Mouse (Mus musculus) liver (tissue): ENCODE results near the gene Fggy.

ENCODE experiments used
- DNase-seq: peaks from one replicate; pipeline ENCODE4 v3.0.0-alpha.2; 2020; ENCODE audit warnings: mixed read lengths

Fggy gene

DNA sequence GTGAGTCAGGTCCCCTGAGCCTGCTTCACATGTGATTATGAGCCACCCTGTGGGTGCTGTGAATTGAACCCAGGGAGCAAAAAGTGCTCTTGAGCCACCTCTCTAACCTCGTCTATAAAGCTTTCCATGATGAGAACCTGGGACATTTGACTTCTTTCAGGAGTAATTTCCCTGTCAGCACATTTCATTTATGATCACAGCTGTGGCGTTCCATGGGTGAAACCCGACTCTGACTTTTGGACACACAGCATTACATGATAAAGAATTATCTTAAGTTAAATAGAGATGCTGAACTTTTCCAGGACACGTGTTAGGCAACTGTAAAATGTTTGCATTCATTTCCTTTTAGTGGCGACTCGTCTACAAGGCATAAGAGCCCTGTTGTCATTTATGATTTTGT lies 39.9 kb downstream of the Fggy start:
- DNase-seq = no peak

DNA sequence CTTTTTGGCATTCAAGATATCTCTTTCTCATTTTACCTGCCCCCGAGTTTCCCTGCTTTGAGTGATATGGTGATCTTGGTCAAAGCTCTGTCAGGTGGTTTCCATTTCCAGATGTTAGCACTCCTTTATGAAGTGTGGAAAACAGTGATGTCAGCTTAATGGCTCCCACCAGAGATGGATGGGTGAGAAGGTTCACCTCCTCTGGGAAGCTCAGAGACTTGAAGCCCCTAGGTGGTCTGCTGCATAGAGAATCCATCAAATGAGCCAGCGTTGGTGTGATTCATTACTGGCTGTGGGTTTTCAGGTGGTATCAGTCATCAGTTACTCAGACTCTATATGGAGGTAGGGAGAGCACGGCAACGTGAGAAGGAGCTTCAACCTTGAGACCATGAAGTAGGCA lies 44.5 kb downstream of the Fggy start:
- DNase-seq = no peak

DNA sequence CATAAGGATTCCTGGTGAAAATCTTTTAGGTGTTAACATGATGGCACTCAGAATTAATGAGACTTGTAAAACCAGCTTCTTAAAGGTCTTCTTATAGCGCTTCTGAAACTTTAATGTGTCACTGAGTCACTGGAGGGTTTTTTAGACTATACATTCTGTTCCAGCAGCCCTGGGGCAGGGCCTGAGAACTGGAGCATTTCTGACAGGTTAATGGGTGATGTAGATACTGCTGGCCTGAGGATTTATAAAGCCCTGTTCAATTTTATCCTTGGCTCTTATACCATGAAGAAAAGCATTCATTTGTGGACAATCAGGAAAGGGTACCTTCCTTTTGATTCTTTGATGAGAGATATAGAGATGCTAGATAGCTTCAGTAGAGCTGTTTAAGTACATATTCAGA lies 45.9 kb downstream of the Fggy start:
- no peak for DNase-seq

DNA sequence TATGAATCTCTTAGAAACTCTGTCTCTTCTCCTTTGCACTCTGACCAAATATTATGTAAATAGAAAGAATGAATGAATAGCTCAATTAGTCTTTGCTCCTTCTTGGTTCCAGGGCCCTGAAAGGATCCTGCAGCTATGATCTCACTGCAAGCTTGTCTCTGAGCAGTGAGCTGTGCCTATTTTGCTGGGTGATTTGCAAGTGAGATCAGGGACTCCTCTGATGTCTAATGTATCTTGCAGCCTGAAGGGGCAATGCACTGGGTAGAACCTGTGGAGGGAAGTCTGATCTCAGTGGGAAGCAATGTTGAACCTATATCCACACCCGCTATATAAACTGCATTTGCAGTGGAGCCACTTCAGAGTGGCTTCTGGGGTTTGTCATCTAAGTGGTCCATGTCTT lies 53.4 kb downstream of the Fggy start:
- no peak for DNase-seq

DNA sequence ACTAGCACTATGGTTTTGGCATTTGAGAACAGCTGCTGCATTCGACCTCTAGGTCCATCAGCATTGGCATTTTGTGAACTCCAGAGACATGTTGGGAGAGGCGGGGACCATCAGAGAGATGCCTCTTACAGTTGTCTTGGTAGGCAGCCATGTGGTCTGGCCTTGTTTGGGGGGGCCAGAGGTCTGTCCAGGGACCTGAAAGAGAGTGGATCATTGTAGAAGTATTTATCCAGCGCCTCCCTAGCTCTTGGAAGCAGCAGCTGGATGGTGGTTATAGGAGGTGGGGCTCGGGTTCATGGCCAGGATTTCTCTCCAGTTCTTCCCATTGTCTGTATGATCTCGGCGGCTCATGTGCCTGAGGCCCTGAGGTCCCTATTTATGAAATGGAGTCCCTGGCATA lies 54.1 kb downstream of the Fggy start:
- no peak for DNase-seq

DNA sequence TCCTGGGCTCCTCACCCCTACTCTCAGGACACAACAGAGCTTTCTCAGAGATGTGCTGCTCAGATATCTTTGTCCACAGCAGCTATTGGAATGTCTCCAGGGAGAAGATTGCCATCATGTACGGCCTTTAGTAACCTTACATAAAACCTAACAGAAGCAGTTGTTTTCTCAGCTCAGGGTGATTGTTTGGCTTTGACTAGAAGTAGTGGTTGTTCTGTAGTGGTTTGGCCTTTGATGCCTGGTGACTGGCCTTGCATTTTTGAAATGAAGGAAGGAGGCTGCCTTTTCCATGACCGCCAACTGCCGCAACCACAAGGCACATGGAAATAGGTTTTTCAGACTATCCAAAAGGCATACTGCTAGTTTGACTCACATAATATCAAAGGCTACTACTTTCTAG lies 63.7 kb downstream of the Fggy start:
- DNase-seq = no peak

DNA sequence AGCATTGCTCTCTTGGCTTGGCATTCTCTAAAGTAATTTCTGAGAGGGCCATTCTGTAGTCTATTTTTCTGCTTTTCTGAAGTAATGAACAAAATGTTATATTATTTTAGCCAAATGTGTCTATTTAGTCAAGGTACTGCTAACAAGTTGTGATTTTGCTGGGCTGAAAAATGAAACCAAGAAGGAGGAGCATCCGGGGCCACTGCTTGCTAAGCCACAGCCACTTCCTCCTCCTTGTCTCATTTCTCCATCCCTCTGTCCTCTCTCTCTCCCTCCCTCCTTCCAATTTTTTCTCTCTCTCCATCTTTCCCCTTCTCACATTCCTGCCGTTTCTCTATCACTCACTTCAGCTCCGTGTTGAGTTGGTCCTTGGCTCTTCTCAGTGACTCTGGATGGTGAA lies 67.4 kb downstream of the Fggy start:
- no peak for DNase-seq

DNA sequence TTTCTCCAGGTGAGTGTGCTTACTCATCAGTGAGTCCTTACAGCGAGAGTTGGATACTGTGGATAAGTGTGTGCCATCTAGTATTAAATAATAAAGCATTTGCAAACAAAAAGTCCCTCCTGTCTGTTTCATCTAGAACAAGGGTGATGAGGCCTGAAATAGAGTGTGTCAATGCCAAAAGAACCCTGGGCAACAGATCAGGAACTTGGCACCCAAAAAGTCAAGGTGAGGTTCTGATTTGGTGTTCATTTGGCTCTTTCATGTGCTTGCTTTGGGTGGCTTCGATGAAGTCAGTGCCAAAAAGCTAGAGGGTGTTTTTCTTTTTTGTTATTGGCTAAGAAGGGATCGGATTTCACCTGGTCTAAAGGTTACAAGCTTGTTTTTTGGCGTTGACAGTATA lies 68.3 kb downstream of the Fggy start:
- DNase-seq = no peak

DNA sequence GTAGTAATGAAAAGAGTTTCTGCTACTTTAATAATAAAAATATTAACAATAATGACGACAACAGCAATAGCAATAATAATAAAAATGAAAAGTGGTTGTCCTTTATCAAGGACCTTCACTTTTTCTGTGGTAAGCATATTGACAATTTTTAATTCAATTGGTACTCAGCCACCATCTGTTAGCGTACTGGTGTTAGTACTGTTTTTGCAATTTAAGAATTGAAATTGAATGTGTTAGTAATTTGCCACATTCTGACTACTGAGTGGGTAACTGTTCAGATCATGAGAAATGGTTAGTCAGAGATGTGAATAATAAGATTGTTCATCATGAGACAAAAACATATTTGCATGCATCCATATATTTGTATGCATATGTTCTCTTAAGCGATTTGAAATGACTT lies 68.9 kb downstream of the Fggy start:
- no peak for DNase-seq

DNA sequence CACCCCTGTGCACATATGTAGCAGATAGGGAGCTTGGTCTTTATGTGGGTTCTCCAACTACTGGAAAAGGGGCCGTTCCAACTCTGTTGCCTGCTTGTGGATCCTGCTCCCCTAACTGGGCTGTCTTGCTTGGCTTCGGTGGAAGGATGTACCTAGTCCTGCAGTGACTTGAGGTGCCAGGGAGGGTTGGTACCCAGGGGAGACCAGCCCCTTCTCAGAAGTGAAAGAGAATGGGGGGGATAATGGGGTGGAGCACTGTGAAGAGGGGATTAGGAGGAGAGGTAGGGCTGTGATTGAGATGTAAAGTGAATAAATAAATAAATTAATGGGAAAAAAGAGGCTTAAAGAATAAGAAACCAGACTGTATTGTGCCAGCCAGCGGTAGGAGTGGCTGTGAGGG lies 77.6 kb downstream of the Fggy start:
- DNase-seq = no peak

DNA sequence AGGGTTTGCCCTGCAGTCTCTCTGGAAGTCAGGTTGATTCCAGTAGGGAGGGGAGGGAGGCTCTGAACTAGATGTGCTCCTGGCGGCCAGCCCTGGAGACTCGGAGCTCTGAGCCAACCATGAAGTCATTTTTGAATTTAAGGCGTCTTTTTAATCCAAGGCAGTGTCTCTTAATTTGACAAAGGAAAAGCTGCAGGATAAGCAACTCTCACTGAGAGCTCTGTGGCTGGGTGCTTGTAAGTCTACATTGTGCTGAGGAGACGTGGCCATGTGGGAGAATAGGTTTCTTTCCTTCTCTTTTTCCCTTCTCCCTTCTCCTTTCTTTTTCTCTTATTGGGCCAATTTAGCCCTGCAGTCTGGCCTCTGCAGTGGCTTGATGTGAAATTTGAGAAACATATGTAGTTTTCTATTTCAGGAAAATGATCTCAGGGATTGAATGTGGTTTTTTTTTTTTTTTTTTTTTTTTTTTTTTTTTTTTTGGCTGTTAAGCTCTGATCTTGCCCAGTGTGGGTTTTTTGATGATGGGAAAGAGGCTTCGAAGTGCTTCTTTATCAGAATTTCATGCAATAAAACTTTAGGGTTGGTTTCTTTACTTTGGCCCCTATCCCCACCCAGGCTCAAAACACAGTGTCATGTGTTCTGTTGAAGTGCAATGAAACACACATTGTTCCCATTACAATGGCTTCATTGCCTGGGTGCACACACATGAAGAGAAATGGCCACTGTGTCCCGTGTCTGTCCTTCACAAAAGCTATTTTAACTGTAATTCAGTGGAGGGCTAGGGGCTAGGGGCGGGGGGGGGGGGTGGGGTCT lies 79.8 kb downstream of the Fggy start:
- no peak for DNase-seq

DNA sequence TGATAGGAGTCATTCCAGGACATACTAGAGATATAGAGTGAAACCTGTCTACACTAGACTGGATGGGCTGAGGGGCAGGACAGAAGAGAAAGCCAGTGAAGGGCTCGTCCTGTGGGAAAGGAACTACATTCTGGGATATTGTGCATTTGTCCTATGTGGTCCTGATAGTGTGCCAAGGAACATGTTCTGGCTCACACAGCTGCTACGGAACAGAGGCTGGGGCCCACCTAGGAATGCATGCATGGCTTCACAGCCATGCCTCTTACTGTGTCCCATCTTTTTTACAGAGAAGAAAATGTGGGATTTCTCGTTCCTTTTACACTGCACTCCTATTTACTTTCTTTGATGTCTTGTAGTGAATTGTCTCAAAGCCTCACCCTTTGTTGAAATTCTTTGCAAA lies 80.8 kb downstream of the Fggy start:
- no peak for DNase-seq

DNA sequence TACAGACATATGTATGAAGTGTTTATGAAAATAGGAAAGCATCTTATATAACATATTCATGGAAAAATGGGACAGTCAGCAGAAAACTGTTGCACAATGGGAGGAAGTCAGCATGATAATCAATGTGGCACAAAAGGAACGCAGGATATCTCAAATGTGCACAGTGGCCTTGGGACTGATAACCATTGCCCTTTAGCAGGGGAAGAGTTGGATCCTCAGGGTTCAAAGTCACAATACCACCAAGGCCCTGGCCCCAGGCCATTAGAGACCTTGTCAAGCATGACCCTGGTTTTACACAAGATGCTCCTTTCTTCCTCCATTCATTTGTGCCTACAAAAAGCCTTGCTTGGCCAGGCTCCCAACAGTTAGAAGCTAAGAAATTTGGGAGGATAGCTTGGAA lies 83.5 kb downstream of the Fggy start:
- no peak for DNase-seq

DNA sequence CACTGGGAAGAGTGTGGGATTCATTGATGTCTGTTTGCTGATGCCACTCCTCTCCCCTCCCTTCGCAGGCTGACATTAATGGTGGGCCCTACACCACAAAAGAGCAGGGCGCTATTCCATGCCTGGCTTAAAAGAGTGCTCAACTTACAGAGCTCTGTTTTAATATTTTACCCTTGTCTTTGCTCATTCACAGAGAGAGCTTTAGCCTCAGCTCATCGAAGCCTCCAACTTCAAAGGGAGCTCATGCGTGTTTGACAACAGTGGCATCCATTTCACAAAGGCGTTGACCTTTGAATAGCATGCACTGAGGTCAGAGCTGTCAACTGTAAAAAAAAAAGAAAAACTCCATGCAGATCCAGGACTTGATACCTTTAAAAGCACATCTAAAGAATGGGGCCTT lies 86.7 kb downstream of the Fggy start:
- DNase-seq = no peak

DNA sequence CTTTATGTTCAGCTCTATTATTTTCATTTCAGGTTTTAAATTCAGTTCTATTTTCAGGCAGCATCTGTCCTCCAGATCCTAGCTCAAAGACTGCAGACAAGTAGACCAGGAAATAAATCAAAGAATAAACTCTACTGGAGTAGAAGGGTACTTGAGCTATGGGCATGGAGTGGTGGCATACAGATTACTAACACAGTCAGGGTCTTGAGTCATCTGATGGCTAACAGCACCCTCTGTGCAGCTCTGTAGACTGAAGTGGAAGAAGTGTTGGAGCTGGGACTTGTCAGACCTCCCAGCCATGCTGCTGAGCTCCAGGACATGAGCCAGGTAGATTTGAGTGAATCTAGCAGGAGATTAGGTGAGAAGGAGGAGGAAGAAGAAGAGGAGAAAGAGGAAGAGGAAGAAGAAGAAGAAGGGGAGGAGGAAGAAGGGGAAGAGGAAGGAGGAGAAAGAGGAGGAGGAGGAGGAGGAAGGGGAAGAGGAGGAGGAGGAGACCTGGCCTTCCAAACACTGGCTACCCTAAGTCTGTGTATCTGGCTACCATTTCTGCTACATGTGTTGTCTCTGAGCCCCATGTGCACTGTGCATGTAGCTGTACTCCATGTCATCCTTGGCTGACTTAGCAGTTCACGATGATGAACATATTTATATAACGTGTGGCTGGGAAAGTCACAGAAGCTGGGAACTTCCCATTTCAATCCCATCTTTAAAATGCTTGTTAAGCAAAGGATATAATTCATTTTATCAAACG lies 91.7 kb downstream of the Fggy start:
- no peak for DNase-seq

DNA sequence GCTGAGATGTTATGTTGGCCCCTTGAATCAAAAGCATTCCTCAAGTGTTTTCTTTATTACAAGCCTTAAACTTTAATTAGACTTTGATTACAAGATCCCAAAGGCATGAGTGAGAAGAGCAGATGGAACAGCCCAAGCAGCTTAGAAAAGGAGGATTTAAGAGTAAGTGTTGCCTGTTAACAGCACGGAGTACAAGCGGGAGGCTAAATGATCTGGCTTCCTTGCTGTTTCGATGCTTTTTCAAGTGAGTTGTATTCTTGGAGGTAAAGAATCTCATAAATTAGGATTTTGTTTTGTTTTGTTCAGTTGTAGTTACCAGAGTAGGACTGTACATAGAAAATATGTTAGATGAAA lies 92.2 kb downstream of the Fggy start:
- no peak for DNase-seq

DNA sequence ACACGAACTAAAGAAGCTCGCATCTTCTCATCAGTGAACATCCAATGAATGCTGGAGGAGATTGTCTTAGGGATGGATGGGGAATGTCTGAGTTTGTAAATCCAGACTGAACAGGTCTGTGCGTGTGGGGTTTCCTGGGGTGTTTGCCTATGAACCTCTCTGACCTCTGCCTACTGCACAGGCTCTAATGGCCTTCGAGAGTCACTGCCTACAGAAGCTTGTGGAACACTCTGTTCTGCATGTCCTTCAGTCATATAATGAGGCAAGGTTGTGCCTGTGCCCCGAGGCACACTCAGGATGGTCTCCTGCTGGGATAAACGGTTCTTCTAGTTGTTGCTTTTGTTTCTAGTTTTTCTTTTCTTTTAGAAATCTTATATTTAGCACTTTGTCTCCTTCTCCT lies 92.7 kb downstream of the Fggy start:
- no peak for DNase-seq

DNA sequence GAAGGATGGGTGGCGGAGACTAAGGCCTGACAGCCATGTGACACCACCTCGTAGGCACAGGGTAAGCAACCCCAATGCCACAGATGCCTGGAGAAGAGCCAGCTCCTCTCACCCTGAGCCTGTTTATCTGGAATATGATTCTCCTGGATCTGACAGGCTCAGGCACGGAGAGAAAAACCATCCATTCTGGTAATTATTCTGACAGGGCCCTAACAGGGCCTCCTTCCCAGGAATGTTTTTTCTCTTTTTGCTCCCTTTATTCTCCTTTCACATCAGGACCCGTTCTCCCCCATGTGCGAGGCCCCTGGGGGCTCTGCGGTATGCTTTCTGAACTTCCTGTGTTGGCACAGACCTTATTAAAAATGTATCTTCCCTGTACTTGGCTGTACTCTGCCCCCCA lies 94.7 kb downstream of the Fggy start:
- no peak for DNase-seq

DNA sequence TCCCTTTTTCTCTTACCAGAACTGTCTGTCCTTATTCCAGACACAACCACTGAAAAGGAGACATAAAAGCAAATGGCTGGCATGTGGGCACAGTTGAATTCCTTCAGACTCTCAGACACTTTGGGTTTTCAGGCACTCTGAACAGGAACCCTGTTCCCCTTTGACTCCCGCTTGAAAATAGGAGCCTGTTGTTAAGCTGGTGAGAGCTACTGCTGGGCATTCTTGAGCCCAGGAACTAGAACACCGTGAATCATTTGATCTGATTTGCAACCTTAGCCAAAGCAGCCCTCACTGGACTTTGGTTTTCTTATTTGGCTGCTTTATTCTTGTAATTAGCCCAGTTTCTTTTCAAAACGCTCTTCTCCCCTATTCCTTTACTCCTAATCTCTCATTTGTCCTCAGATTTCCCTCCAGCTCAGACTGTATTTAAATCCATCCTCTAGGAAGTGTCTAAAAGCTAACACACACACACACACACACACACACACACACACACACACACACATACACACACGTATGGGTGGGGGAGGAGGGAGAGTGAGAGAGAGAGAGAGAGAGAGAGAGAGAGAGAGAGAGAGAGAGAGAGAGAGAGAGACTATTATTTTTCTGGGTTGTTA lies 96.1 kb downstream of the Fggy start:
- DNase-seq = no peak

DNA sequence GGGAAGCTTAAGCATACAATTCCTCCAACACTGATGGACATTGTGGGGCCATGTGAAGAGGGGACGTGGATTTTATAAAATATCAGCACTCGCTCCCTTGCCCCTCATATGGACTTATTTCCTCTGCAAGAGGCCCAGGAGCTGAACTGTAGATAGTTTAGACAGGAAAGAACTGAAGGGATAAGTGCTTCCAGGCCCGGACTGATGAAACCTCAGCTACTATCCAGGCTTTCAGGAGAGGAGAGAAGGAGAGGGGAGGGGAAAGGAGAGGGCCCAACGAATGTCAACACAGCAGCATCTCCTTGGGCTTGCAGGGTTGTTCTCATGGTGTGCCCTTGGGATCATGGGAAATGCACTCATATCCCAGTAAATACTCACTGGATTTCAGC lies 96.6 kb downstream of the Fggy start:
- no peak for DNase-seq

DNA sequence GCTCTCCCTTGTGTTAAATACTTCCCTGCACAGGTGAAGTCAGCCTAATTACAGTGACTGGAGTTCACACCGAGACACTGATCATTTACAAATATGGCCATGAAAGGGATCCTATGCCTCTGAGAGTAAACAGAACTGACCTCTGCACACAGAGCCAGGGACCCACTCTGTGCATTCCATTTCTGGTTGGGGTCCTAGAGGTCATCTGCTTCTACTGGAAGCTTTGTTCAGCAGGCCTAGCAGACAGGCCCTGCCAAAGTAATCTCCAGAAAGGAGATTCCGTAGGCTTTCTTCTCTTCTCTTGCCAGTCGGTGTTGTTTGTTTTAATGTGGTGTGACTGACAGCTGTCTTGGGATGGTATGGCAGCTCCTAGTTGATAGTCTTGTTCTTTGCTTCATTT lies 101.7 kb downstream of the Fggy start:
- no peak for DNase-seq

DNA sequence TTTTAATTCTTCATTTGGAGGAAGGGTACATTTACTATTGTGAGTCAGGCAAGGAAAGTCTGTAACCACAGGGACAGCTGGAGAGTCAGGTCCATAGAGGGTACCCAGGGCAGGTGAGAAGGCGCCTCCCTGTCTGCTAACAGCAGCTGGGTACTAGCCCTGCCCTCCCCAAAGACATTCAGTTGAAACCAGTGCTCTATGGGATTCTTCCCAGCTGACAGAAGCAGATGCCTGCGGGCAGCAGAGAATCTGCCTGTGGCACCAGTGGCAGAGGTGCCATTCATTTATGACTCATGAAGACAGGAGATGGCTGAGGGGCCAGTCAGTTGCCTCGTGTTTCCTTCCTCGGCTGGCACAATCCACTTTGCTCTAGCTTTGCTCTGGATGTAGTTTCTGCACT lies 106.3 kb downstream of the Fggy start:
- DNase-seq = no peak

DNA sequence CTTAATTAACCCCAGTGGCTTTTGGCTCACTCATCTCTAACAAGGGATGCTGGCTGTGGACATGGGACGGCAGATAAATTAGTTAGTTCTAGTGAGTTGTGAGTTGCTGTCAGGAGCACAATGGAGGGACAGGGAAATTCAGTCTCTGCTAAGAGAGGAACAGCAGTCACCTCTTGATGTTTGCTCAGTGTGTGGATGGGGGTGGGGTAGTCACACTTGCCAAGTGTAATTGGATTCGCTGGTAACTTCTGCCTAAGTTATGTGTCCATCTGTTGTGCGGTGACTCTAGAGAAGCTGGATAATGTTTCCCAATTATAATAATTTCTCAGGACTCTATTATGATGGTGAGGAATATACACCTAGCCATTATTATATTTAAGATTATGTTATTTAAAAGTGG lies 107.0 kb downstream of the Fggy start:
- no peak for DNase-seq

DNA sequence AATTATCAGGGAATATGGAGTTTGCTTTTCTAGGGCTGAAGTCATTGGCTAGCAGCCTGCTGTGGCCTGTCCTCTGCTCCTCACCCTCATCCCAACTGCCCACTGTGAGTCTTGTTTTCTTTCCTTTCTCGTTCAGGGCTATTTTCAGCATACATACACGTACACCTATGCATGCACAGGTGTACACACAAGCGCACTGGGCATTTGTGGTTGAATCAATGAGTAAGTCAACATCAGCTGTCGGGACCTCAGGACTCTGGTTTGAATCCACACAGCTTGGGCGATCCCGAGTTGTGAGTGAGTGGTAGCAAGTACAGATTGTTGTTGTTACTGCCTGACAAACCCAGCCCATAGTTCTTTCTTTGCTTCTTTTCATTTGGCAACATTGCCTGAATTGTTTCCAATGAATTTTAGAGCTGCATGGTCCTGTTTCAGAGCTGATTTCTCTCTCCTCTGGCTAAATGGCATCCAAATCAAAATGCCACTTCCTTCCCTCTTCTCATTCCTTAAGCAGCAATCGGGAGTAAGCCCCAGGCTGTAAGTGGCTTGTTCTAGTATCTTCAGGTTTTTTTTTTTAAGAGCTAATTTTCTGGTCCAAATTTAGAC lies 109.1 kb downstream of the Fggy start:
- no peak for DNase-seq
